Mouse (Mus musculus): Measurements from ENCODE around the gene Zfp609. TPM values are rescaled to one million over a fixed set of nuclear protein-coding genes. Genes with fewer than 3 reads are reported as not detected.
A peak's percentile ranks its signal among the peaks of the same experiment; 100 is the strongest.
"Not testable (repeated sequence)": the region's sequence is repeated elsewhere in the genome, so short reads cannot be mapped to it uniquely, and the experiment has no call there.

Zfp609 gene
- polyA plus RNA-seq, 1 experiment from 2014 or later: 7.8 TPM

GRCm38 (mm10) chr9:65696337-65696736 lies 131.0 kb downstream of the Zfp609 start:
- no peak overlapping the region for H3K27ac ChIP-seq
- H3K4me3 ChIP-seq (ENCODE audit: inconsistent target): no peak overlapping the region
- H3K36me3 ChIP-seq (ENCODE audit: inconsistent target): peaks cover 8% of the 10 kb centered on the region; the same call in 1 of the 2 replicates
- no peaks in the 10 kb centered on the region for H3K79me2 ChIP-seq (ENCODE audit: inconsistent target)

- Histone ChIP-seq H3K36me3 (ENCODE audit: inconsistent target) (peaks cover 8% of the 10 kb centered on the region; the same call in 1 of the 2 replicates), H3K27ac (no peak overlapping the region), H3K79me2 (ENCODE audit: inconsistent target) (no peaks in the 10 kb centered on the region), H3K4me3 (ENCODE audit: inconsistent target) (no peak overlapping the region)
- 100% methylated on average over 2 of the region's 3 CpGs for WGBS (ENCODE audit: missing documents)
These were observed 131.7 kb downstream of the Zfp609 start for GRCm38 (mm10) chr9:65695646-65696045.

GRCm38 (mm10) chr9:65692959-65693603 lies 134.3 kb downstream of the Zfp609 start:
- Histone ChIP-seq H3K36me3 (ENCODE audit: inconsistent target) (peaks cover 18% of the 10 kb centered on the region; the same call in 1 of the 2 replicates), H3K4me3 (ENCODE audit: inconsistent target) (no peak overlapping the region), H3K27ac (no peak overlapping the region; the same call in 1 of the 2 replicates), H3K79me2 (ENCODE audit: inconsistent target) (no peaks in the 10 kb centered on the region)
- 31% methylated on average over 5 of the region's 5 CpGs for WGBS (ENCODE audit: missing documents)

GRCm38 (mm10) chr9:65692466-65692865 lies 134.9 kb downstream of the Zfp609 start:
- Histone ChIP-seq H3K4me3 (ENCODE audit: inconsistent target) (no peak overlapping the region), H3K27ac (no peak overlapping the region), H3K79me2 (ENCODE audit: inconsistent target) (no peaks in the 10 kb centered on the region), H3K36me3 (ENCODE audit: inconsistent target) (peaks cover 24% of the 10 kb centered on the region; the same call in 1 of the 2 replicates)
- WGBS (ENCODE audit: missing documents): 77% methylated on average over 3 of the region's 3 CpGs

GRCm38 (mm10) chr9:65689869-65690268 lies 137.5 kb downstream of the Zfp609 start:
- WGBS (ENCODE audit: missing documents): no CpG with 5 or more reads among the region's 2 CpGs
- not testable (repeated sequence) for H3K27ac ChIP-seq; H3K79me2 ChIP-seq (ENCODE audit: inconsistent target); H3K4me3 ChIP-seq (ENCODE audit: inconsistent target)
- peaks cover 25% of the 10 kb centered on the region; the same call in 1 of the 2 replicates for H3K36me3 ChIP-seq (ENCODE audit: inconsistent target)

GRCm38 (mm10) chr9:65684704-65685103 lies 142.7 kb downstream of the Zfp609 start:
- 60% methylated on average over 2 of the region's 2 CpGs for WGBS (ENCODE audit: missing documents)
- Histone ChIP-seq H3K79me2 (ENCODE audit: inconsistent target) (peaks cover 28% of the 10 kb centered on the region; the same call in 1 of the 2 replicates), H3K36me3 (ENCODE audit: inconsistent target) (peaks cover 22% of the 10 kb centered on the region; the same call in 1 of the 2 replicates), H3K4me3 (ENCODE audit: inconsistent target) (no peak overlapping the region), H3K27ac (no peak overlapping the region)

GRCm38 (mm10) chr9:65682994-65683393 lies 144.4 kb downstream of the Zfp609 start:
- WGBS (ENCODE audit: missing documents): 42% methylated on average over 1 of the region's 1 CpGs
- peaks cover 45% of the 10 kb centered on the region; the same call in 1 of the 2 replicates for H3K79me2 ChIP-seq (ENCODE audit: inconsistent target)
- no peak overlapping the region for H3K4me3 ChIP-seq (ENCODE audit: inconsistent target)
- no peak overlapping the region for H3K27ac ChIP-seq
- H3K36me3 ChIP-seq (ENCODE audit: inconsistent target): peaks cover 15% of the 10 kb centered on the region; the same call in 1 of the 2 replicates

GRCm38 (mm10) chr9:65682183-65682582 lies 145.2 kb downstream of the Zfp609 start:
- H3K27ac ChIP-seq: no peak overlapping the region
- H3K4me3 ChIP-seq (ENCODE audit: inconsistent target): no peak overlapping the region
- peaks cover 53% of the 10 kb centered on the region; the same call in 1 of the 2 replicates for H3K79me2 ChIP-seq (ENCODE audit: inconsistent target)
- H3K36me3 ChIP-seq (ENCODE audit: inconsistent target): peaks cover 7% of the 10 kb centered on the region; the same call in 1 of the 2 replicates
- WGBS (ENCODE audit: missing documents): 100% methylated on average over 3 of the region's 3 CpGs

GRCm38 (mm10) chr9:65681634-65681940 lies 145.8 kb downstream of the Zfp609 start:
- Histone ChIP-seq H3K27ac (no peak overlapping the region), H3K4me3 (ENCODE audit: inconsistent target) (no peak overlapping the region), H3K79me2 (ENCODE audit: inconsistent target) (peaks cover 57% of the 10 kb centered on the region; the same call in 1 of the 2 replicates), H3K36me3 (ENCODE audit: inconsistent target) (peaks cover 2% of the 10 kb centered on the region; the same call in 1 of the 2 replicates)
- WGBS (ENCODE audit: missing documents): 71% methylated on average over 2 of the region's 2 CpGs

- WGBS (ENCODE audit: missing documents): 55% methylated on average over 4 of the region's 4 CpGs
- Histone ChIP-seq H3K27ac (no peak overlapping the region), H3K36me3 (ENCODE audit: inconsistent target) (no peaks in the 10 kb centered on the region), H3K4me3 (ENCODE audit: inconsistent target) (no peak overlapping the region), H3K79me2 (ENCODE audit: inconsistent target) (peaks cover 57% of the 10 kb centered on the region; the same call in 1 of the 2 replicates)
These were observed 146.3 kb downstream of the Zfp609 start for GRCm38 (mm10) chr9:65680938-65681633.

- Histone ChIP-seq H3K4me3 (ENCODE audit: inconsistent target) (no peak overlapping the region), H3K36me3 (ENCODE audit: inconsistent target) (no peaks in the 10 kb centered on the region), H3K79me2 (ENCODE audit: inconsistent target) (peaks cover 56% of the 10 kb centered on the region; the same call in 1 of the 2 replicates), H3K27ac (no peak overlapping the region)
- 92% methylated on average over 5 of the region's 5 CpGs for WGBS (ENCODE audit: missing documents)
These were observed 148.1 kb downstream of the Zfp609 start for GRCm38 (mm10) chr9:65679181-65679761.

GRCm38 (mm10) chr9:65677119-65677462 lies 150.3 kb downstream of the Zfp609 start:
- peak overlapping the region; percentile 40 for H3K4me3 ChIP-seq (ENCODE audit: inconsistent target)
- H3K27ac ChIP-seq: no peak overlapping the region
- peaks cover 36% of the 10 kb centered on the region; the same call in 1 of the 2 replicates for H3K79me2 ChIP-seq (ENCODE audit: inconsistent target)
- H3K36me3 ChIP-seq (ENCODE audit: inconsistent target): no peaks in the 10 kb centered on the region
- WGBS (ENCODE audit: missing documents): 22% methylated on average over 3 of the region's 3 CpGs

GRCm38 (mm10) chr9:65676358-65677118 lies 150.8 kb downstream of the Zfp609 start:
- H3K79me2 ChIP-seq (ENCODE audit: inconsistent target): peaks cover 32% of the 10 kb centered on the region; the same call in 1 of the 2 replicates
- under 1% methylated on average over 37 of the region's 51 CpGs for WGBS (ENCODE audit: missing documents)
- no peak overlapping the region for H3K27ac ChIP-seq
- H3K4me3 ChIP-seq (ENCODE audit: inconsistent target): peak overlapping the region; percentile 40
- no peaks in the 10 kb centered on the region for H3K36me3 ChIP-seq (ENCODE audit: inconsistent target)

Data from macrophage (primary cell).